Mouse (Mus musculus) thymus, postnatal 25 days (tissue): ENCODE measurements around the gene Lsm7.
"Not testable (repeated sequence)": the region's sequence is repeated elsewhere in the genome, so short reads cannot be mapped to it uniquely, and the experiment has no call there.

ENCODE experiments used
- DNase-seq: peaks from one replicate; pipeline ENCODE4 v3.0.0; 2022

Lsm7 gene

GRCm38 (mm10) chr10:80831136-80831535 is 23.9 kb downstream of the Lsm7 start:
- DNase-seq, result peak; percentile 61

- no peak for DNase-seq
Measured at GRCm38 (mm10) chr10:80829359-80830278, 25.4 kb downstream of the Lsm7 start.

GRCm38 (mm10) chr10:80828587-80828986 is 26.4 kb downstream of the Lsm7 start:
- DNase-seq, result not testable (repeated sequence)

GRCm38 (mm10) chr10:80827870-80828420 is 27.1 kb downstream of the Lsm7 start:
- no peak for DNase-seq

- DNase-seq, result no peak
Measured at GRCm38 (mm10) chr10:80827063-80827869, 27.7 kb downstream of the Lsm7 start.

- peak; percentile 98 for DNase-seq
Measured at GRCm38 (mm10) chr10:80826151-80827062, 28.6 kb downstream of the Lsm7 start, which contains the start of gene Oaz1. Gene Oaz1 (plus strand): TSS chr10:80826656.

GRCm38 (mm10) chr10:80824827-80825226 is 30.2 kb downstream of the Lsm7 start:
- DNase-seq, result no peak

- DNase-seq, result peak; percentile 53
Measured at GRCm38 (mm10) chr10:80823847-80824643, 31.0 kb downstream of the Lsm7 start.

GRCm38 (mm10) chr10:80823316-80823715 is 31.7 kb downstream of the Lsm7 start:
- no peak for DNase-seq

- DNase-seq, result no peak
Measured at GRCm38 (mm10) chr10:80822528-80822927, 32.5 kb downstream of the Lsm7 start.

GRCm38 (mm10) chr10:80821991-80822390 is 33.0 kb downstream of the Lsm7 start:
- peak; percentile 45 for DNase-seq

GRCm38 (mm10) chr10:80819406-80819805 is 35.6 kb downstream of the Lsm7 start:
- DNase-seq, result no peak

GRCm38 (mm10) chr10:80818599-80819281 is 36.3 kb downstream of the Lsm7 start:
- no peak for DNase-seq

- DNase-seq, result not testable (repeated sequence)
Measured at GRCm38 (mm10) chr10:80817955-80818354, 37.1 kb downstream of the Lsm7 start.

- DNase-seq, result no peak
Measured at GRCm38 (mm10) chr10:80817164-80817563, 37.8 kb downstream of the Lsm7 start.

- DNase-seq, result not testable (repeated sequence)
Measured at GRCm38 (mm10) chr10:80816303-80816702, 38.7 kb downstream of the Lsm7 start.

- DNase-seq, result no peak
Measured at GRCm38 (mm10) chr10:80814800-80815199, 40.2 kb downstream of the Lsm7 start.

GRCm38 (mm10) chr10:80813366-80813765 is 41.6 kb downstream of the Lsm7 start, which contains the start of gene Jsrp1:
Gene Jsrp1 (minus strand): TSS chr10:80813498.
- no peak for DNase-seq

- no peak for DNase-seq
Measured at GRCm38 (mm10) chr10:80812391-80813041, 42.5 kb downstream of the Lsm7 start.

- no peak for DNase-seq
Measured at GRCm38 (mm10) chr10:80810084-80810483, 44.9 kb downstream of the Lsm7 start.
